In genomic region chr6:140210141-140210540, GRCm38 (mm10) we compare ENCODE assay signal across 23 mouse cellular contexts.
"Had no signal": no experiment of that assay in that cellular context is flagged by ENCODE, and none has a peak within 500 bp of the region (broad histone marks: within the 10 kb centered on the region; RNA-seq: fewer than 3 reads in every experiment).

No protein-coding gene starts in this region.

- H3K27me3 ChIP-seq: heart, embryonic 12.5 days; hindbrain, embryonic 12.5 days; intestine, embryonic 15.5 days; limb, embryonic 13.5 days; limb, embryonic 15.5 days; liver, embryonic 12.5 days had no signal

- H3K4me3 ChIP-seq: gastrocnemius, adult 2 months; heart, embryonic 10.5 days; heart, embryonic 12.5 days; hindbrain, embryonic 10.5 days; hindbrain, embryonic 12.5 days; intestine, embryonic 15.5 days; limb, embryonic 13.5 days; limb, embryonic 15.5 days; liver, embryonic 12.5 days had no signal

- H3K9me3 ChIP-seq: heart, embryonic 10.5 days; hindbrain, embryonic 12.5 days; intestine, embryonic 15.5 days; limb, embryonic 13.5 days; limb, embryonic 15.5 days had no signal

- ATAC-seq: inflammation-experienced regulatory T-cells, adult 6 months; intestine, embryonic 15.5 days; intestine, postnatal 0 days; liver, embryonic 12.5 days had no signal

- H3K4me1 ChIP-seq: heart, embryonic 10.5 days; heart, embryonic 12.5 days; hindbrain, embryonic 12.5 days; limb, embryonic 13.5 days; limb, embryonic 15.5 days; liver, embryonic 12.5 days had no signal

- H3K9ac ChIP-seq: heart, embryonic 12.5 days; hindbrain, embryonic 12.5 days; hindbrain, embryonic 14.5 days; intestine, embryonic 15.5 days; limb, embryonic 13.5 days; limb, embryonic 15.5 days; liver, embryonic 12.5 days had no signal

- DNase-seq: gastrocnemius, adult 2 months; gastrocnemius, postnatal 10 days; gastrocnemius, postnatal 25 days; heart, adult 18-20 months; heart, postnatal 10 days; heart, postnatal 4 days; kidney, adult 18-20 months; kidney, adult 8-10 months; kidney, postnatal 10 days; kidney, postnatal 36 days; layer of hippocampus, postnatal 36 days; left cerebral cortex, postnatal 4 days had no signal

- H3K4me2 ChIP-seq: heart, embryonic 12.5 days; hindbrain, embryonic 12.5 days; hindbrain, embryonic 14.5 days; intestine, embryonic 15.5 days; limb, embryonic 13.5 days; limb, embryonic 15.5 days; liver, embryonic 12.5 days had no signal

- H3K36me3 ChIP-seq: heart, embryonic 10.5 days; heart, embryonic 12.5 days; hindbrain, embryonic 10.5 days; hindbrain, embryonic 12.5 days; intestine, embryonic 15.5 days; limb, embryonic 13.5 days; limb, embryonic 15.5 days; liver, embryonic 12.5 days had no signal

- H3K27ac ChIP-seq: gastrocnemius, adult 2 months; heart, embryonic 10.5 days; hindbrain, embryonic 10.5 days; hindbrain, embryonic 12.5 days; hindbrain, embryonic 14.5 days; intestine, embryonic 15.5 days; limb, embryonic 13.5 days; limb, embryonic 15.5 days; liver, embryonic 12.5 days had no signal
